Mouse (Mus musculus) central nervous system, embryonic 18 days (tissue): ENCODE data around the gene Serp1. TPM values are rescaled to one million over a fixed set of nuclear protein-coding genes. Genes with fewer than 3 reads are reported as not detected.

Source experiments
- polyA plus RNA-seq: library from polyadenylated mRNA; depleted of rRNA; stranded (reverse); fragments of >200 nt; gene quantifications from 2 replicates; pipeline ENCODE4 v1.2.3, GENCODE M21; 2012; rRNA removed

The Serp1 gene
- 24.3 and 27.8 TPM in 2 replicates for polyA plus RNA-seq

GRCm38 (mm10) chr3:58525652-58526407 lies at the start of gene Serp1, which contains the start of gene Eif2a:
Gene Serp1 (minus strand): TSS chr3:58525892.
Gene Eif2a (plus strand): TSS chr3:58525821.

Other genes with a start within 250 kb of the Serp1 start
- 12.1 and 12.9 TPM in 2 replicates for gene Tsc22d2, start 111.2 kb downstream of the Serp1 start, polyA plus RNA-seq
- 34.2 and 37.2 TPM in 2 replicates for gene Eif2a, start 71 bp downstream of the Serp1 start, polyA plus RNA-seq
- gene Selenot, start 50.7 kb upstream of the Serp1 start, polyA plus RNA-seq = 75.1 and 81.2 TPM in 2 replicates
- 0.79 and 0.84 TPM in 2 replicates for gene Erich6, start 111.3 kb upstream of the Serp1 start, polyA plus RNA-seq
- gene Siah2, start 166.5 kb upstream of the Serp1 start, polyA plus RNA-seq = 14.7 and 15.2 TPM in 2 replicates